Mouse (Mus musculus): ENCODE data around the gene Dda1. TPM values are rescaled to one million over a fixed set of nuclear protein-coding genes. Genes with fewer than 3 reads are reported as not detected.

Gene Dda1
- total RNA-seq, 2 experiments from 2014 or later = 61.2 to 61.4 TPM

Other genes starting within 250 kb of the Dda1 start
- 10 to 100 TPM; 43.8 to 47.6 TPM for gene Myo9b, start 196.5 kb upstream of the Dda1 start, total RNA-seq (2021)
- 10 to 100 TPM; 22.2 to 26.2 TPM for gene Haus8, start 196.3 kb upstream of the Dda1 start, total RNA-seq (2021)
- gene Use1, start 102.4 kb upstream of the Dda1 start, total RNA-seq (2021) = 100 to 1,000 TPM; 210 to 221 TPM
- 10 to 100 TPM; 12.0 to 13.6 TPM for gene Ocel1, start 97.9 kb upstream of the Dda1 start, total RNA-seq (2021)
- gene Nr2f6, start 87.2 kb upstream of the Dda1 start, total RNA-seq (2021) = 10 to 100 TPM; 67.6 to 70.6 TPM
- gene Ushbp1, start 73.4 kb upstream of the Dda1 start, total RNA-seq (2021) = 10 to 100 TPM; 21.6 to 21.8 TPM
- gene Babam1, start 72.3 kb upstream of the Dda1 start, total RNA-seq (2021) = 100 to 1,000 TPM; 108 to 109 TPM
- 10 to 100 TPM; 13.5 to 14.6 TPM for gene Ankle1, start 63.2 kb upstream of the Dda1 start, total RNA-seq (2021)
- 10 to 100 TPM; 58.9 to 65.9 TPM for gene Abhd8, start 5.5 kb upstream of the Dda1 start, total RNA-seq (2021)
- 10 to 100 TPM; 87.7 to 89.8 TPM for gene Mrpl34, start 4.2 kb upstream of the Dda1 start, total RNA-seq (2021)
- 10 to 100 TPM; 25.9 to 26.3 TPM for gene Ano8, start 16.8 kb downstream of the Dda1 start, total RNA-seq (2021)
- gene Gtpbp3, start 18.9 kb downstream of the Dda1 start, total RNA-seq (2021) = 10 to 100 TPM; 30.6 to 32.0 TPM
- 100 to 1,000 TPM; 179 to 185 TPM for gene Plvap, start 42.6 kb downstream of the Dda1 start, total RNA-seq (2021)
- gene Ccdc194, start 56.5 kb downstream of the Dda1 start, total RNA-seq (2021) = under 1 TPM in 1 of 2 experiments, not detected in 1; 0.25 TPM
- gene Bst2, start 68.3 kb downstream of the Dda1 start, total RNA-seq (2021) = 10 to 100 TPM; 39.6 to 46.0 TPM
- gene Mvb12a, start 73.7 kb downstream of the Dda1 start, total RNA-seq (2021) = 10 to 100 TPM; 74.5 to 76.0 TPM
- gene Tmem221, start 89.7 kb downstream of the Dda1 start, total RNA-seq (2021) = 1 to 10 TPM; 4.4 to 4.5 TPM
- under 1 TPM; 0.25 to 0.65 TPM for gene Nxnl1, start 97.4 kb downstream of the Dda1 start, total RNA-seq (2021)
- 100 to 1,000 TPM; 110 to 111 TPM for gene Slc27a1, start 99.7 kb downstream of the Dda1 start, total RNA-seq (2021)
- gene Pgls, start 123.0 kb downstream of the Dda1 start, total RNA-seq (2021) = 100 to 1,000 TPM; 136 to 144 TPM
- 1 to 10 TPM; 3.4 to 4.3 TPM for gene Fam129c, start 128.4 kb downstream of the Dda1 start, total RNA-seq (2021)
- gene Colgalt1, start 141.8 kb downstream of the Dda1 start, total RNA-seq (2021) = 10 to 100 TPM; 74.6 to 78.2 TPM
- 10 to 100 TPM; 11.7 to 12.9 TPM for gene Unc13a, start 202.6 kb downstream of the Dda1 start, total RNA-seq (2021)
- gene Jak3, start 207.1 kb downstream of the Dda1 start, total RNA-seq (2021) = 10 to 100 TPM; 17.7 to 19.3 TPM
- 1 to 10 TPM; 6.8 to 8.5 TPM for gene Insl3, start 220.0 kb downstream of the Dda1 start, total RNA-seq (2021)
- 1 to 10 TPM; 4.4 to 5.0 TPM for gene B3gnt3, start 232.6 kb downstream of the Dda1 start, total RNA-seq (2021)

Measured in adrenal gland, postnatal 4 days (tissue).